8 mouse cellular contexts compared by ENCODE assay signal in genomic region chr9:90162926-90163748, GRCm38 (mm10). TPM values are rescaled to one million over a fixed set of nuclear protein-coding genes. Genes with fewer than 3 reads are reported as not detected.
DNase-seq lines count a peak whose midpoint lies in the region; ATAC-seq and TF ChIP-seq lines count a peak whose summit lies in the region.

Gene Adamts7 (plus strand): TSS chr9:90163069.

- no peak for TF ChIP-seq CTCF in testis, adult 2 months (IDR thresholded peaks at IDR 0.05; ENCODE audit: control insufficient read depth, insufficient read depth, insufficient replicate concordance, low read depth, low read length)

- H3K9ac ChIP-seq in limb, embryonic 15.5 days, result peak within 1 kb of the TSS; percentile 68
- peak within 1 kb of the TSS; percentile 88 for H3K9ac ChIP-seq in midbrain, embryonic 14.5 days (replicated peaks; ENCODE audit: low read length)

- peak within 1 kb of the TSS; percentile 94 for H3K4me2 ChIP-seq in limb, embryonic 15.5 days
- peak within 1 kb of the TSS; percentile 61 for H3K4me2 ChIP-seq in midbrain, embryonic 14.5 days (ENCODE audit: low read length)

- WGBS in limb, embryonic 15.5 days, result under 1% methylated on average over 58 of the region's 60 CpGs
- WGBS in midbrain, embryonic 14.5 days, result under 1% methylated on average over 57 of the region's 60 CpGs

- H3K27ac ChIP-seq in brown adipose tissue, adult 24 weeks (replicated peaks; ENCODE audit: low read depth, low read length), result 0 out of 2 replicates have a peak within 1 kb of the TSS, but pooled peaks have one; percentile 6
- peak within 1 kb of the TSS; percentile 75 for H3K27ac ChIP-seq in limb, embryonic 15.5 days
- H3K27ac ChIP-seq in midbrain, embryonic 14.5 days (replicated peaks; ENCODE audit: low read depth, low read length), result peak within 1 kb of the TSS; percentile 76
- H3K27ac ChIP-seq in testis, adult 2 months (ENCODE audit: control insufficient read depth, insufficient read depth, low read depth, low read length), result no peak within 1 kb of the TSS

- no peaks in the 10 kb centered on the region for H3K36me3 ChIP-seq in limb, embryonic 15.5 days
- no peaks in the 10 kb centered on the region for H3K36me3 ChIP-seq in midbrain, embryonic 14.5 days (ENCODE audit: control insufficient read depth, insufficient read depth, low read length)
- no peaks in the 10 kb centered on the region for H3K36me3 ChIP-seq in testis, adult 2 months (ENCODE audit: control insufficient read depth, insufficient read depth, low read length)

- no peaks in the 10 kb centered on the region for H3K27me3 ChIP-seq in limb, embryonic 15.5 days
- no peaks in the 10 kb centered on the region for H3K27me3 ChIP-seq in midbrain, embryonic 14.5 days (ENCODE audit: control insufficient read depth, insufficient read depth, low read length)
- no peaks in the 10 kb centered on the region for H3K27me3 ChIP-seq in testis, adult 2 months (ENCODE audit: control insufficient read depth, insufficient read depth, low read length)

- H3K4me1 ChIP-seq in brown adipose tissue, adult 24 weeks (ENCODE audit: control insufficient read depth, insufficient read depth, insufficient read length, low read length), result peaks cover 2% of the 10 kb centered on the region
- H3K4me1 ChIP-seq in limb, embryonic 15.5 days, result peaks cover 12% of the 10 kb centered on the region
- H3K4me1 ChIP-seq in midbrain, embryonic 14.5 days (ENCODE audit: control insufficient read depth, insufficient read depth, low read length), result peaks cover 9% of the 10 kb centered on the region
- H3K4me1 ChIP-seq in testis, adult 2 months (ENCODE audit: control insufficient read depth, insufficient read depth, low read length), result peaks cover 9% of the 10 kb centered on the region

- peak; percentile 27 for DNase-seq in cerebellum, adult 8-10 months
- no peak for DNase-seq in cerebellum, adult 9-11 months
- DNase-seq in forelimb bud, embryonic 11.5 days (ENCODE audit: low read depth, low spot score), result peak; percentile 55
- peak; percentile 27 for DNase-seq in induced T-regulatory cell, adult 2 months (ENCODE audit: low read depth)
- peak; percentile 82 for DNase-seq in midbrain, embryonic 14.5 days

- H3K4me3 ChIP-seq in brown adipose tissue, adult 24 weeks (ENCODE audit: insufficient read depth, low read depth, low read length), result peak within 1 kb of the TSS; percentile 90
- H3K4me3 ChIP-seq in limb, embryonic 15.5 days, result peak within 1 kb of the TSS; percentile 74
- peak within 1 kb of the TSS; percentile 74 for H3K4me3 ChIP-seq in midbrain, embryonic 14.5 days (replicated peaks; ENCODE audit: low read depth, low read length)
- peak within 1 kb of the TSS; percentile 81 for H3K4me3 ChIP-seq in testis, adult 2 months (ENCODE audit: control insufficient read depth, low read depth, low read length)

- peak; percentile 56; the same call in 1 of the 2 replicates for ATAC-seq in limb, embryonic 15.5 days (ENCODE audit: insufficient number of reproducible peaks, low FRiP score, low TSS enrichment, low read depth)
- ATAC-seq in midbrain, embryonic 14.5 days (ENCODE audit: low FRiP score, low TSS enrichment), result peak; percentile 70

- no peaks in the 10 kb centered on the region for H3K9me3 ChIP-seq in limb, embryonic 15.5 days
- H3K9me3 ChIP-seq in midbrain, embryonic 14.5 days (ENCODE audit: control insufficient read depth, low read length), result no peaks in the 10 kb centered on the region; the same call in 1 of the 2 replicates

- TF ChIP-seq POLR2A in testis, adult 2 months (IDR thresholded peaks at IDR 0.05; ENCODE audit: control insufficient read depth, low read depth, low read length), result no peak

RNA-seq across cellular contexts. Expression of gene Adamts7, which starts in this region (rescaled TPM):
- 0.40 and 0.79 TPM in 2 replicates for polyA plus RNA-seq in brown adipose tissue, adult 24 weeks (2012; ENCODE audit: insufficient read depth, insufficient read length, missing spikeins)
- 13.7 and 14.2 TPM in 2 replicates for polyA plus RNA-seq in limb, embryonic 15.5 days (2015; fragmentation: Nextera tagmentation; extraction: Ambion mirVana)
- polyA plus RNA-seq in midbrain, embryonic 14.5 days (2014; fragmentation: Nextera tagmentation; extraction: Ambion mirVana), result 8.1 and 10.7 TPM in 2 replicates
- 5.3 and 5.7 TPM in 2 replicates for polyA plus RNA-seq in testis, adult 2 months (2012; rRNA removed)
